15 mouse cellular contexts compared by ENCODE assay signal in genomic region chr7:16633913-16634312, GRCm38 (mm10). TPM values are rescaled to one million over a fixed set of nuclear protein-coding genes. Genes with fewer than 3 reads are reported as not detected.
DNase-seq lines count a peak whose midpoint lies in the region; ATAC-seq lines count a peak whose summit lies in the region.
"Not testable (repeated sequence)": the region's sequence is repeated elsewhere in the genome, so short reads cannot be mapped to it uniquely, and the experiment has no call there.
"Had no signal": no experiment of that assay in that cellular context is flagged by ENCODE, and none has a peak within 500 bp of the region (broad histone marks: within the 10 kb centered on the region; RNA-seq: fewer than 3 reads in every experiment).

No protein-coding gene starts in this region.

- 15% methylated on average over 10 of the region's 10 CpGs for WGBS in forebrain, embryonic 11.5 days
- WGBS in intestine, embryonic 16.5 days: 9% methylated on average over 10 of the region's 10 CpGs
- WGBS in liver, embryonic 13.5 days (ENCODE audit: insufficient replicate concordance): 4% methylated on average over 10 of the region's 10 CpGs

- not testable (repeated sequence) for H3K4me1 ChIP-seq in forebrain, embryonic 11.5 days (replicated peaks; ENCODE audit: control insufficient read depth, insufficient read depth, low read length); intestine, embryonic 16.5 days (ENCODE audit: control insufficient read depth, insufficient read depth, low read length); liver, embryonic 13.5 days (replicated peaks)

- not testable (repeated sequence) for H3K36me3 ChIP-seq in forebrain, embryonic 11.5 days (ENCODE audit: control insufficient read depth, insufficient read depth, low read length); intestine, embryonic 16.5 days (ENCODE audit: control insufficient read depth, insufficient read depth, low read length); liver, embryonic 13.5 days

- ATAC-seq in common myeloid progenitor, adult 5-6 weeks (replicated peaks; ENCODE audit: low read depth, poor library complexity, severe bottlenecking): peak; percentile 75
- ATAC-seq in forebrain, embryonic 11.5 days (replicated peaks; ENCODE audit: low FRiP score): 0 out of 2 replicates have a peak, but pooled peaks have one; percentile 56
- peak; percentile 33 to 54; a peak in 1 of 4 replicates for ATAC-seq in hematopoietic stem cell, adult 5-6 weeks (replicated peaks in 1 of 2; ENCODE audit: insufficient read depth in 1 of 2, low FRiP score in 2 of 2, low TSS enrichment in 1 of 2, low read depth in 1 of 2, poor library complexity in 2 of 2, severe bottlenecking in 2 of 2)
- 0 out of 2 replicates have a peak, but pooled peaks have one; percentile 44 for ATAC-seq in intestine, embryonic 16.5 days
- ATAC-seq in liver, embryonic 13.5 days (ENCODE audit: low read depth): not testable (repeated sequence)
- peak; percentile 87 for ATAC-seq in megakaryocyte-erythroid progenitor cell, adult 5-6 weeks (replicated peaks; ENCODE audit: low FRiP score, low TSS enrichment, poor library complexity, severe bottlenecking)

- not testable (repeated sequence) for H3K4me3 ChIP-seq in forebrain, embryonic 11.5 days (ENCODE audit: low read depth, low read length); intestine, embryonic 16.5 days (ENCODE audit: low read length); liver, embryonic 13.5 days (replicated peaks)

- H3K27me3 ChIP-seq in forebrain, embryonic 11.5 days (ENCODE audit: control insufficient read depth, insufficient read depth, low read length); intestine, embryonic 16.5 days (replicated peaks; ENCODE audit: control insufficient read depth, insufficient read depth, low read length); liver, embryonic 13.5 days: not testable (repeated sequence)

- not testable (repeated sequence) for H3K9me3 ChIP-seq in forebrain, embryonic 11.5 days (ENCODE audit: control insufficient read depth, low read length); intestine, embryonic 16.5 days (ENCODE audit: control insufficient read depth, low read length); liver, embryonic 13.5 days (replicated peaks)

- not testable (repeated sequence) for H3K27ac ChIP-seq in forebrain, embryonic 11.5 days (ENCODE audit: low read depth, low read length); intestine, embryonic 16.5 days (ENCODE audit: low read length); liver, embryonic 13.5 days

- H3K4me2 ChIP-seq in forebrain, embryonic 11.5 days (ENCODE audit: low read depth, low read length, severe bottlenecking); intestine, embryonic 16.5 days (ENCODE audit: low read depth, low read length): not testable (repeated sequence)
- 0 out of 2 replicates have a peak overlapping the region, but pooled peaks have one; percentile 9 for H3K4me2 ChIP-seq in liver, embryonic 13.5 days

- H3K9ac ChIP-seq in forebrain, embryonic 11.5 days (ENCODE audit: low read length); intestine, embryonic 16.5 days (ENCODE audit: low read depth, low read length); liver, embryonic 13.5 days: not testable (repeated sequence)

- not testable (repeated sequence) for DNase-seq in forebrain, embryonic 11.5 days (ENCODE audit: low spot score); liver, embryonic 13.5 days
- peak; percentile 43 for DNase-seq in retina, postnatal 1 day

RNA-seq across cellular contexts. Expression of gene Arhgap35, which starts 19.1 kb away (rescaled TPM):
- total RNA-seq in common myeloid progenitor, adult 5-6 weeks (2017): 13.9 and 15.9 TPM in 2 replicates
- 39.9 and 45.2 TPM in 2 replicates for polyA plus RNA-seq in forebrain, embryonic 11.5 days (2014; fragmentation: Nextera tagmentation; extraction: Ambion mirVana)
- 16.3 and 16.8 TPM in 2 replicates for total RNA-seq in hematopoietic stem cell, adult 5-6 weeks (2017)
- 7.3 and 7.8 TPM in 2 replicates for polyA plus RNA-seq in intestine, embryonic 16.5 days (2015; fragmentation: Nextera tagmentation; extraction: Ambion mirVana)
- polyA plus RNA-seq in liver, embryonic 13.5 days (2015; fragmentation: Nextera tagmentation; extraction: Ambion mirVana): 1.7 and 2.3 TPM in 2 replicates
- total RNA-seq in megakaryocyte-erythroid progenitor cell, adult 5-6 weeks (2014; fragmentation: Nextera tagmentation): 11.1 and 14.3 TPM in 2 replicates
- total RNA-seq in megakaryocyte-erythroid progenitor cell, adult 5-6 weeks (2017): 8.0 and 8.6 TPM in 2 replicates

RNA-seq across cellular contexts. Expression of gene Ceacam15, which starts 41.6 kb away (rescaled TPM):
- not detected in 2 replicates for total RNA-seq in common myeloid progenitor, adult 5-6 weeks (2017)
- polyA plus RNA-seq in forebrain, embryonic 11.5 days (2014; fragmentation: Nextera tagmentation; extraction: Ambion mirVana): not detected in 2 replicates
- total RNA-seq in hematopoietic stem cell, adult 5-6 weeks (2017): not detected in 2 replicates
- polyA plus RNA-seq in intestine, embryonic 16.5 days (2015; fragmentation: Nextera tagmentation; extraction: Ambion mirVana): not detected in 2 replicates
- polyA plus RNA-seq in liver, embryonic 13.5 days (2015; fragmentation: Nextera tagmentation; extraction: Ambion mirVana): not detected in 2 replicates
- total RNA-seq in megakaryocyte-erythroid progenitor cell, adult 5-6 weeks (2014; fragmentation: Nextera tagmentation): not detected in 2 replicates
- not detected in 2 replicates for total RNA-seq in megakaryocyte-erythroid progenitor cell, adult 5-6 weeks (2017)
- total RNA-seq: adrenal gland, adult 18-20 months; gastrocnemius, adult 8-10 months; heart, adult 2 months; heart, postnatal 14 days; layer of hippocampus, postnatal 14 days; left cerebral cortex, postnatal 14 days had no signal
- polyA plus RNA-seq: limb, embryonic 15.5 days; neural tube, embryonic 14.5 days had no signal
